ENCODE assay signal across 35 mouse cellular contexts in genomic region chr6:37926751-37927150, GRCm38 (mm10).
"Had no signal": no experiment of that assay in that cellular context is flagged by ENCODE, and none has a peak within 500 bp of the region (broad histone marks: within the 10 kb centered on the region; RNA-seq: fewer than 3 reads in every experiment).

No protein-coding gene starts in this region.

- H3K9ac ChIP-seq: heart, embryonic 12.5 days; heart, embryonic 13.5 days; heart, embryonic 15.5 days; hindbrain, embryonic 12.5 days; hindbrain, embryonic 13.5 days; hindbrain, embryonic 14.5 days; hindbrain, embryonic 15.5 days; intestine, embryonic 15.5 days; kidney, embryonic 15.5 days had no signal

- H3K27me3 ChIP-seq: heart, embryonic 12.5 days; heart, embryonic 13.5 days; heart, embryonic 15.5 days; hindbrain, embryonic 12.5 days; hindbrain, embryonic 13.5 days; hindbrain, embryonic 15.5 days; intestine, embryonic 15.5 days; kidney, embryonic 15.5 days had no signal

- DNase-seq: heart, postnatal 10 days; heart, postnatal 14 days; heart, postnatal 36 days; heart, postnatal 4 days; kidney, adult 11 months; kidney, adult 18-20 months; kidney, adult 2 months; kidney, adult 8-10 months; kidney, adult 9 months; kidney, postnatal 10 days; kidney, postnatal 14 days; kidney, postnatal 25 days; kidney, postnatal 36 days; kidney, postnatal 4 days; layer of hippocampus, adult 9-11 months; layer of hippocampus, postnatal 36 days had no signal

- H3K27ac ChIP-seq: heart, embryonic 10.5 days; heart, embryonic 13.5 days; heart, embryonic 15.5 days; hindbrain, embryonic 10.5 days; hindbrain, embryonic 12.5 days; hindbrain, embryonic 13.5 days; hindbrain, embryonic 14.5 days; hindbrain, embryonic 15.5 days; hindbrain, postnatal 0 days; intestine, embryonic 15.5 days; kidney, embryonic 15.5 days; kidney, postnatal 0 days; layer of hippocampus, adult 2 months had no signal

- H3K4me2 ChIP-seq: heart, embryonic 11.5 days; heart, embryonic 12.5 days; heart, embryonic 13.5 days; heart, embryonic 15.5 days; hindbrain, embryonic 12.5 days; hindbrain, embryonic 13.5 days; hindbrain, embryonic 14.5 days; hindbrain, embryonic 15.5 days; intestine, embryonic 15.5 days; kidney, embryonic 15.5 days had no signal

- ATAC-seq: hindbrain, embryonic 16.5 days; hindbrain, postnatal 0 days; inflammation-experienced regulatory T-cells, adult 6 months; intestine, embryonic 15.5 days; intestine, embryonic 16.5 days; intestine, postnatal 0 days had no signal

- H3K4me1 ChIP-seq: heart, embryonic 10.5 days; heart, embryonic 12.5 days; heart, embryonic 13.5 days; heart, embryonic 15.5 days; hindbrain, embryonic 10.5 days; hindbrain, embryonic 12.5 days; hindbrain, embryonic 13.5 days; hindbrain, embryonic 15.5 days; intestine, embryonic 15.5 days; kidney, embryonic 15.5 days had no signal

- H3K4me3 ChIP-seq: heart, embryonic 10.5 days; heart, embryonic 12.5 days; heart, embryonic 13.5 days; heart, embryonic 15.5 days; hindbrain, embryonic 10.5 days; hindbrain, embryonic 12.5 days; hindbrain, embryonic 13.5 days; hindbrain, embryonic 15.5 days; intestine, embryonic 15.5 days; kidney, embryonic 15.5 days; layer of hippocampus, adult 2 months had no signal

- H3K9me3 ChIP-seq: heart, embryonic 10.5 days; heart, embryonic 12.5 days; heart, embryonic 13.5 days; heart, embryonic 15.5 days; hindbrain, embryonic 10.5 days; hindbrain, embryonic 12.5 days; hindbrain, embryonic 13.5 days; hindbrain, embryonic 15.5 days; intestine, embryonic 15.5 days; kidney, embryonic 15.5 days had no signal
